Mouse (Mus musculus) monocyte, adult 59 days (primary cell): ENCODE results near the gene Sat1. TPM values are rescaled to one million over a fixed set of nuclear protein-coding genes. Genes with fewer than 3 reads are reported as not detected.

ENCODE experiments used
- total RNA-seq, 2 experiments: library from RNA; stranded (reverse); gene quantifications; one replicate each; pipeline ENCODE4 v1.2.4; 2023

Sat1 gene
- total RNA-seq = 1,000 to 10,000 TPM; 1,750 to 1,972 TPM

GRCm38 (mm10) chrX:155216271-155216670 is at the start of gene Sat1:
TSS of gene Sat1 (minus strand) at chrX:155216449.

GRCm38 (mm10) chrX:155262235-155262914 is 46.1 kb upstream of the Sat1 start, which contains the start of gene Acot9:
TSS of gene Acot9 (plus strand) at chrX:155262443.

Other genes with a start within 250 kb of the Sat1 start
- gene Magea8, start 220.6 kb downstream of the Sat1 start, total RNA-seq = not detected
- gene Magea5, start 153.3 kb downstream of the Sat1 start, total RNA-seq = not detected
- gene Magea1, start 126.7 kb downstream of the Sat1 start, total RNA-seq = not detected
- not detected for gene Magea2, start 122.8 kb downstream of the Sat1 start, total RNA-seq
- under 1 TPM in 1 of 2 experiments, not detected in 1; 0.63 TPM for gene Cldn34b2, start 88.0 kb downstream of the Sat1 start, total RNA-seq
- gene Acot9, start 46.0 kb upstream of the Sat1 start, total RNA-seq = 10 to 100 TPM; 66.8 to 73.1 TPM
- 10 to 100 TPM; 20.1 to 22.1 TPM for gene Prdx4, start 124.3 kb upstream of the Sat1 start, total RNA-seq